Mouse (Mus musculus) stomach, postnatal 0 days (tissue): Measurements from ENCODE around the gene Sap30l.

ENCODE experiments used
- CTCF ChIP-seq: IDR thresholded peaks from 2 replicates; pipeline ENCODE4 v1.5.1; 2016; ENCODE audit warnings: antibody characterized with exemption, low read depth, mild to moderate bottlenecking, moderate library complexity
- EP300 ChIP-seq: optimal IDR thresholded peaks from 2 replicates; pipeline ENCODE3; 2016; ENCODE audit warnings: antibody characterized with exemption

GRCm38 (mm10) chr11:57835331-57835730, 33.9 kb downstream of the Sap30l start:
- no peak for TF ChIP-seq CTCF
- no peak for TF ChIP-seq EP300
